Mouse (Mus musculus): ENCODE data around the gene Slc25a20.

DNA sequence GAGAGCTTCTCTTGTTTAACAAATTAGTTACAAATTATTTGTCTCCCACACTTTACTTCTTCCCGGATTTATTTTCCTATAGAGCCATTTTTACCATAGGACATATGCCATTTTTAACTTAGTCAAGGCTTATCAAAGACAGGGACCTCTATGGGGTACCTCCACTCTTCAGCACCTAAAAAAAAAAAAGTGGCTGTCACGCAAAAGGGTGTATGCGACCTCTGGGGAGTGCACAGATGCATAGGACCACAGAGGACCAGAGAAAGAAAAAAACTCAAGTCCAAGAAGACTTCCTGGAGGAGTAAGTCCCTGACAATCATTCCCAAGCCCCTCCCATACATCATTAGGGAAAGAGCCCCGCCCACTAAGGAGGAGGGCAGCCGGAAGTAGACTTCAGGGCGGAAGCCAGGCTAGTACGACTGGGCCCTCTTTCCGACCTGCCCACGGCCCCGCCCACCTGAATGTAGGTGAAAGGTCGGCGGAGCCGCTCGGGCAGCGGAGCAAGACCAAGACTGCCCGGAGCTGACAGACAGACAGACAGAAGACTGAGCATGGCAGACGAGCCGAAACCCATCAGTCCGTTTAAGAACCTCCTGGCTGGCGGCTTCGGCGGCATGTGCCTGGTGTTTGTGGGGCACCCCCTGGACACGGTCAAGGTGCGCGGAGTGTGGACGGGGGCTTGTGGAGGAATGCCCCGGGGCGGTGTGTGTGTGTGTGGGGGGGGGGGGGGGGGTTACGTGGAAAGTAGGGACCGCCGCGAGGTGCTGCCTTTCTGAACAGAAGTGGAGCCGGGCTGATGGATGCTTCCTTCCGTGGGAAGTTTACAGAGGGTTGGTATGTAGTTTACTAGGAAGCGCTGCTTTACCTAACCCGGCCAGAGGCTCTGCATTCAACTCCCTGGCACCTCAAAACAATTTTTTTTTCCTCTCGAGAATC, at the start of gene Slc25a20:
- TF ChIP-seq POLR2A (IDR thresholded peaks at IDR 0.05; ENCODE audit: insufficient read length, low read depth), result peak; percentile 18
- TF ChIP-seq USF1 (IDR thresholded peaks at IDR 0.05; ENCODE audit: low read depth), result no peak
- TF ChIP-seq MYOG (IDR thresholded peaks at IDR 0.05; ENCODE audit: control insufficient read depth in 1 of 3, insufficient read depth in 1 of 3, insufficient read length in 2 of 3, low read depth in 2 of 3), result no peak

Measured in myocyte (in vitro differentiated cells).